Mouse (Mus musculus): ENCODE data around the gene Ildr2.

Gene Ildr2

GRCm38 (mm10) chr1:166304352-166305240, 50.7 kb downstream of the Ildr2 start:
- Histone ChIP-seq H3K4me3 (replicated peaks; ENCODE audit: low read length) (no peak overlapping the region), H3K9me3 (ENCODE audit: low read length) (no peaks in the 10 kb centered on the region), H3K4me1 (replicated peaks; ENCODE audit: low read depth, low read length) (peaks cover 42% of the 10 kb centered on the region), H3K27me3 (ENCODE audit: insufficient read depth, low read length) (peaks cover 52% of the 10 kb centered on the region), H3K36me3 (ENCODE audit: insufficient read depth, low read length) (no peaks in the 10 kb centered on the region)
- TF ChIP-seq POU5F1 (IDR thresholded peaks at IDR 0.05; ENCODE audit: borderline replicate concordance, low read length) = no peak

DNA sequence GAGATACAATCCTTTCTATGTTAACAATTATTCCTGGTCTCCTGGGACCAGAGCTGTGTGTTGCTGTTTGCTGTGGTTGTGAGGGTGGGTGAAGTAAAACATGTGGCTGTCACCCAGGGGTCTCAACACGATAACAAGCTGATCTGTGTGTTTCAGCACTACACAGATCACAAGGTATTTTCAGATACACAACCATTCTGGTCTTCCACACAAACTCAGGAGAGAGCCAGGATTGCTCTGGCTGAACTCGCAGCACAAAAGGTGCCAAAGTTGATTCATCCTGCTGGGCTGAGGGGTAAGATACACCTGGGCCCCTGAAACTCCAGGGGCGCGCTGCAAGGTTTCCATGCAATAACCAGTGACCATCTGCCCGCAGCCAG, 54.5 kb downstream of the Ildr2 start:
- TF ChIP-seq CTCF (conservative IDR thresholded peaks at IDR 0.05; ENCODE audit: low read length) = no peak
- no peak for TF ChIP-seq NANOG (IDR thresholded peaks at IDR 0.05; ENCODE audit: borderline replicate concordance, low read length)
- no peak for TF ChIP-seq POU5F1 (IDR thresholded peaks at IDR 0.05; ENCODE audit: borderline replicate concordance, low read length)
- Histone ChIP-seq H3K36me3 (ENCODE audit: insufficient read depth, low read length) (no peaks in the 10 kb centered on the region), H3K4me1 (replicated peaks; ENCODE audit: low read depth, low read length) (peaks cover 15% of the 10 kb centered on the region), H3K9me3 (ENCODE audit: low read length) (no peaks in the 10 kb centered on the region), H3K4me3 (replicated peaks; ENCODE audit: low read length) (peak overlapping the region; percentile 77), H3K27me3 (ENCODE audit: insufficient read depth, low read length) (peaks cover 78% of the 10 kb centered on the region)

- H3K27me3 ChIP-seq (ENCODE audit: insufficient read depth, low read length) = peaks cover 74% of the 10 kb centered on the region
- no peaks in the 10 kb centered on the region for H3K36me3 ChIP-seq (ENCODE audit: insufficient read depth, low read length)
- TF ChIP-seq POU5F1 (IDR thresholded peaks at IDR 0.05; ENCODE audit: borderline replicate concordance, low read length) (no peak), CTCF (conservative IDR thresholded peaks at IDR 0.05; ENCODE audit: low read length) (no peak), NANOG (IDR thresholded peaks at IDR 0.05; ENCODE audit: borderline replicate concordance, low read length) (no peak)
- peak overlapping the region; percentile 77 for H3K4me3 ChIP-seq (replicated peaks; ENCODE audit: low read length)
- H3K9me3 ChIP-seq (ENCODE audit: low read length) = no peaks in the 10 kb centered on the region
- peaks cover 15% of the 10 kb centered on the region for H3K4me1 ChIP-seq (replicated peaks; ENCODE audit: low read depth, low read length)
Observed at GRCm38 (mm10) chr1:166308851-166309715, 55.1 kb downstream of the Ildr2 start.

- Histone ChIP-seq H3K4me1 (replicated peaks; ENCODE audit: low read depth, low read length) (peaks cover 24% of the 10 kb centered on the region), H3K4me3 (replicated peaks; ENCODE audit: low read length) (no peak overlapping the region), H3K36me3 (ENCODE audit: insufficient read depth, low read length) (no peaks in the 10 kb centered on the region), H3K9me3 (ENCODE audit: low read length) (no peaks in the 10 kb centered on the region), H3K27me3 (ENCODE audit: insufficient read depth, low read length) (peaks cover 59% of the 10 kb centered on the region)
- TF ChIP-seq NANOG (IDR thresholded peaks at IDR 0.05; ENCODE audit: borderline replicate concordance, low read length) (no peak), POU5F1 (IDR thresholded peaks at IDR 0.05; ENCODE audit: borderline replicate concordance, low read length) (no peak), CTCF (conservative IDR thresholded peaks at IDR 0.05; ENCODE audit: low read length) (no peak)
Observed at GRCm38 (mm10) chr1:166311151-166311550, 57.2 kb downstream of the Ildr2 start.

DNA sequence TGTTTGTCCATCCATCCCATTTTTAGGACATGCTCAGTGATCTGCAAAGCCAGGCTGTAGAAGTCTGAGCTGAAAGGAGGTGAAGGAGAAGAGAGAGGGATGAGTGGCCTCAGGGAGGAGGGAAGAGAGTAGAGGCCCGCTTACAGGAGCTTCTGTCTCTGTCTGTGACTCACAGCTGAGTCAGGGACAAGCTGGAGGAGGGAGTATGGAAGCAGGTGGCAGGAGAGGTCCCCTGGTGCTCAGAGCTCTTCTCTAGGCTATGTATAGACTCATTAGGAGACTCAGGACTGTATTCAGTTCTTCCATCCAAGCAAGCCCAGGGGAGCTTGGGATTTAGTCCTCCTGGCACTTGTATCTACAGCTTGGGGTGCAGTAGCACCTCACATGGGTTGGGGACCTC, 59.7 kb downstream of the Ildr2 start:
- TF ChIP-seq CTCF (conservative IDR thresholded peaks at IDR 0.05; ENCODE audit: low read length) (no peak), NANOG (IDR thresholded peaks at IDR 0.05; ENCODE audit: borderline replicate concordance, low read length) (no peak), POU5F1 (IDR thresholded peaks at IDR 0.05; ENCODE audit: borderline replicate concordance, low read length) (no peak)
- Histone ChIP-seq H3K27me3 (ENCODE audit: insufficient read depth, low read length) (peaks cover 40% of the 10 kb centered on the region), H3K36me3 (ENCODE audit: insufficient read depth, low read length) (no peaks in the 10 kb centered on the region), H3K9me3 (ENCODE audit: low read length) (no peaks in the 10 kb centered on the region), H3K4me3 (replicated peaks; ENCODE audit: low read length) (no peak overlapping the region), H3K4me1 (replicated peaks; ENCODE audit: low read depth, low read length) (peaks cover 16% of the 10 kb centered on the region)

DNA sequence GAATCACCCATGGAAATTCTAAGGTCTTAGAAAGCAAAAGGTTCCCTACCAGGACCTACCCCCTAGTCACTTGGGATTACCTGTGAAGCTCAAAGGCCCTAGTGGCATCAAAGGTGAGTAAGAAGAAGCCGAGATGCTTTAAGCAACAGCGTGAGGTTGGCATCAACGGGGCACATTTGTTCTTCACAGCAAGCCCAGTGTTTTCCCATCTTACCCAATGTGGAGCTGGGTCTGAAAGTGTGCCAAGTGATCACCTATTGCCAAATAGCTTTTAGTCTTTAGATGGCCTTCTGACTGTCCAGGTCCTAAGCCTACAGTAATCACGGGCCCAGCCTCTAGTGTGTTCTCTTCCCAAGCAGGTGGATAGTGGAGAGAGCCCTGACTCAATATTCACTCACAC, 61.8 kb downstream of the Ildr2 start:
- Histone ChIP-seq H3K36me3 (ENCODE audit: insufficient read depth, low read length) (no peaks in the 10 kb centered on the region), H3K4me1 (replicated peaks; ENCODE audit: low read depth, low read length) (peaks cover 12% of the 10 kb centered on the region), H3K9me3 (ENCODE audit: low read length) (no peaks in the 10 kb centered on the region), H3K4me3 (replicated peaks; ENCODE audit: low read length) (no peak overlapping the region), H3K27me3 (ENCODE audit: insufficient read depth, low read length) (peaks cover 19% of the 10 kb centered on the region)
- TF ChIP-seq NANOG (IDR thresholded peaks at IDR 0.05; ENCODE audit: borderline replicate concordance, low read length) (no peak), POU5F1 (IDR thresholded peaks at IDR 0.05; ENCODE audit: borderline replicate concordance, low read length) (no peak), CTCF (conservative IDR thresholded peaks at IDR 0.05; ENCODE audit: low read length) (no peak)

- Histone ChIP-seq H3K4me1 (replicated peaks; ENCODE audit: low read depth, low read length) (peaks cover 12% of the 10 kb centered on the region), H3K36me3 (ENCODE audit: insufficient read depth, low read length) (no peaks in the 10 kb centered on the region), H3K9me3 (ENCODE audit: low read length) (no peaks in the 10 kb centered on the region), H3K4me3 (replicated peaks; ENCODE audit: low read length) (no peak overlapping the region), H3K27me3 (ENCODE audit: insufficient read depth, low read length) (peaks cover 3% of the 10 kb centered on the region; the same call in 1 of the 2 replicates)
- no peak for TF ChIP-seq POU5F1 (IDR thresholded peaks at IDR 0.05; ENCODE audit: borderline replicate concordance, low read length)
- no peak for TF ChIP-seq NANOG (IDR thresholded peaks at IDR 0.05; ENCODE audit: borderline replicate concordance, low read length)
- TF ChIP-seq CTCF (conservative IDR thresholded peaks at IDR 0.05; ENCODE audit: low read length) = peak; percentile 64
Observed at GRCm38 (mm10) chr1:166319132-166319698, 65.3 kb downstream of the Ildr2 start.

GRCm38 (mm10) chr1:166326421-166326820, 72.5 kb downstream of the Ildr2 start:
- Histone ChIP-seq H3K4me3 (replicated peaks; ENCODE audit: low read length) (no peak overlapping the region), H3K27me3 (ENCODE audit: insufficient read depth, low read length) (peaks cover 3% of the 10 kb centered on the region; the same call in 1 of the 2 replicates), H3K9me3 (ENCODE audit: low read length) (no peaks in the 10 kb centered on the region), H3K4me1 (replicated peaks; ENCODE audit: low read depth, low read length) (no peaks in the 10 kb centered on the region), H3K36me3 (ENCODE audit: insufficient read depth, low read length) (no peaks in the 10 kb centered on the region)
- TF ChIP-seq NANOG (IDR thresholded peaks at IDR 0.05; ENCODE audit: borderline replicate concordance, low read length) (no peak), POU5F1 (IDR thresholded peaks at IDR 0.05; ENCODE audit: borderline replicate concordance, low read length) (no peak), CTCF (conservative IDR thresholded peaks at IDR 0.05; ENCODE audit: low read length) (no peak)

Measured in E14TG2a.4 (cell line).